Mouse (Mus musculus) heart, postnatal 14 days (tissue): ENCODE results near the gene Crybg3. TPM values are rescaled to one million over a fixed set of nuclear protein-coding genes. Genes with fewer than 3 reads are reported as not detected.

Experiments used
- DNase-seq, 2 experiments: peaks; one replicate each; pipeline ENCODE4 v3.0.0; 2021 to 2022
- intact Hi-C: fragments of 180-260 bp; cut with DNase I; formaldehyde crosslinking; loops from one replicate; pipeline ENCODE4 v1.15.1; 2025
- total RNA-seq, 2 experiments: library from RNA; stranded (reverse); gene quantifications; 2 replicates each; pipeline ENCODE4 v1.2.3; 2021

Crybg3 gene
- total RNA-seq, 2 experiments from 2014 or later, result 64.1 to 67.2 TPM

DNA sequence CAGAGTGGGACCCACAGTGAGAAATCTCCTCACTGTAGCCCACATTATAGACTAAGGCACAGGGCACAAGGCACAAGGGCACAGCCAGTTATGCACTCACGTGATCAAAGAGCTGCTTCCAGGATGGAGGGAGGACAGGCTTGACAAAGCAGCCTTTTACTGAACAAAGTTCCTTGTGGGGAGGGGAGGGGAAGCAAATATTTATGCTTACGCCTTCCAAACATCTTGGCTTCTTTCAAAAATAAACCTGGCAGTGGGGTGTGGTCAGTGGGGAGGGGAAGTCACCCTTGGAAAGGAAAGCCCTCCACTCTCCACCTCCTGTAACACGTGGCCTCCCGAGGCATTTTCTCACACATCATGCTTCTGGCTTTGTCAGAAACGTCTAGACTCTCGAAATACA lies 14.5 kb downstream of the Crybg3 start:
- intact Hi-C loops, result no loop called here
- DNase-seq, result no peak

DNA sequence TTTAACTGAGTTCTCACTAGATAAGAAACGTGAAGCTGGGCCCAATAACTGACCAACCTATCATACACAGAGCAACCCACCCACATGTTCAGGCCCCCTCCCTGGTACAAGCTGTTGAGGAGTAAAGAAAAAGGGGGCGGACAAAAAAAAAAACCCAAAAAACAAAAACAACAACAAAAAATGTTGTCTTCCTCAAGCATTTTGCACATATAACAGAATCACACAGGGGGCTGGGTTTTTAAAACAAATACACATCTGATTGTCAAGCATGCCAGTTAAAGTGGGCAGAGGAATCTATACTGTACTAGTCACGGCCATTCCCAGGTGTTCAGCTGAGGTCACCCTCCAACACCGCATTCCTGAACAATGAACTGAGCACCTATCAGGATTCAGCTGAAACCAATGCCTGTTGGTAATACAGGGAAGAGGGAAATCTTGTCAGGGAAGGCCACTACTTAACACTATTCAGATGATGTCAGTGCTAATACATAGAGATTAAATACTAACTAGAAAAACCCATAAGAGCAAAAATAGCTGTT lies 15.0 kb downstream of the Crybg3 start:
- intact Hi-C loops, result loop anchor here (2.0 kb wide), 1 partner anchor 15 kb away; no protein-coding TSS in a partner anchor
- DNase-seq, result no peak

DNA sequence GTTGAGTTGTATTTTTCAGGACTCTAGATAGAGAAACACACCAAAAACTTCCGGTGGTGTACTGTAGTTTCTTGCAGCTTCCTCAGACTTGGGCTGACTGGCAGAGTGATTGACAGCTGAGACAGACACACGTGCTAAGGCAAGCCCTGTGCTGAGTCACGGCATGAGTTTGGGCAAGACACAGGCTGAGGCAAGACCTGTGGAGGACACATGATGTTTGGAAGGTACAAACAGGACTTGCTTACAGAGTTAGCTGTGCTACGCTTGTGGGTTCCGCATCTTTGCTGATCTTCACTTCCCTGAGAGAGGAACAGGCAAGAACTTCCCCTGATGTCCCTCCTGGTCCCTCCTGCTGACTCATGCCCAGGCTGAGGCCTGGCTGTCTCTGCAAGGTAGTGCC lies 17.3 kb downstream of the Crybg3 start:
- intact Hi-C loops, result no loop called here
- DNase-seq, result no peak

DNA sequence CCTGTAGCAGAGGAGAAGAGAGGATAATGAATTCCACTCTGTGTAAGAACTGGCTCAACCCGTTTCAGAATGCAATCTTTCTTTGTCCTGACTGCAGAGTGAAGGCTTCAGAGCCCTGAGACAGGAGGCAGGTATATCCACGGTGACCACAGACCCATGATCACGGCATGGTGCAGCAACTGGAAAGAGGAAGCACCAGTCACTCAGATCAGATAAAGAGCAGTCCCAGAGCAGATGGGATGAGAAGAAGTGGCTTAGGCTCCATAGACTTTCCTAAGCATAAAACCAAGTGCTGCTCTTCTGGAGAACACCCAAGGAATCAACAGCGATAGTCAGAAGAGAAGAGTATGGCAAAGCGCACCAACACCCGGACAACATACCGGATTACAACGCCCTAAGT lies 21.5 kb downstream of the Crybg3 start:
- intact Hi-C loops, result no loop called here
- DNase-seq, result no peak

DNA sequence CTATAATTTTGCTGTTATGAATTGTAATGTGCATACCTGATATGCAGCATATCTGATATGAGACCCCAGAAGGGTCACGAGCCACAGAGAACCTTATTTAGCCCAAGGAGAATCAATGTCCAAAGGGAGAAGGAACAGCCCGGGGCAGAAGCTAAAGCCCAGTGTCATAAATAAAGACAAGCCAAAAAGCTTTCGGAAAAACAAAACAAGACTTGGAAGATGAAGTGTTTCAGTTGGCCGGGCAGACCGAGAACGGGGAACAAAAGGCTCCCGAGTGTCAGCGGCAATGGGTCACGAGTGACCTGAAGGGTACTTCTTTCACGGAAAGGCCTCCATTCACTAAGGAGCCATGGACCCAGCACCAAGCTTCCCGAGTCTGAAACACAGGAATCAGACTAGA lies 26.8 kb downstream of the Crybg3 start:
- no peak for DNase-seq
- intact Hi-C loops, result no loop called here

DNA sequence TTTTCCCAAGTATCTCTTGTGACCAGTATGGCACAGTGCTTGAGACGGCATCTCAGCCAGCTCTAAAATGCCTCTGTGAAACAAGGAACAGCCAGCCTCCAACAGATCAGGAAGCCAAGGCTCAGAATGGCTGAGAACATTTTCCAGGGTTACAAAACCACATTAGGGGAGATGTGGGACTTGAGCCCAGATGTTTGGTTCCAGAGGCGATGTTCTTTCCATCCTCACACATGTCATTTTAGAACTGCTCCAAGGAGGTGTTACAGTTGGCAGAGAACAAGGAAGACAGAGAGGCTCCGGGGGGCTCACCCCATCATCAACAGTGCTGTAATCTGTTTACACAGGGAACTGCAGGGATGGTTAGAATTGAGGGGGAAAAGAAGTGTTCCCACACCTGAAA lies 28.1 kb downstream of the Crybg3 start:
- intact Hi-C loops, result no loop called here
- DNase-seq, result no peak

DNA sequence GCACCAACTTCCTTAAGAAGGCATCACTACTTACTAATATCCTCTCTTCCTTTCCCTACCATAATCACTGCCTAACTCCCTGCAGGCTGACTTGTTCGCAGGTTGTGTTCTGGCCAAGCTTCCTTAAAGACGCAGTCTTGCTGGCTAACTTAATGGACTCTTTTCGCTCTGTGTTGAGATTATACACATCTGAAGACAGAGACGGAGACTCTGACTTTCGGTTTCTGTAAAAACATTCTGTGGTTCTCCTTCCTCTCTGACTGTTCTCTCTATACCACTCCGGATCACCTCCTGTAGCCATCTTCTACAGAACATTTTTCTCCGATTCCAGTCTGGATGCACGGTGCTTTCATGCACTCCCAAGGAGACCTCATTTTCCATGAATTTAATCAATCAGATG lies 30.0 kb downstream of the Crybg3 start:
- intact Hi-C loops, result loop anchor here (2.0 kb wide), 1 partner anchor 14 kb away; no protein-coding TSS in a partner anchor
- DNase-seq, result no peak

DNA sequence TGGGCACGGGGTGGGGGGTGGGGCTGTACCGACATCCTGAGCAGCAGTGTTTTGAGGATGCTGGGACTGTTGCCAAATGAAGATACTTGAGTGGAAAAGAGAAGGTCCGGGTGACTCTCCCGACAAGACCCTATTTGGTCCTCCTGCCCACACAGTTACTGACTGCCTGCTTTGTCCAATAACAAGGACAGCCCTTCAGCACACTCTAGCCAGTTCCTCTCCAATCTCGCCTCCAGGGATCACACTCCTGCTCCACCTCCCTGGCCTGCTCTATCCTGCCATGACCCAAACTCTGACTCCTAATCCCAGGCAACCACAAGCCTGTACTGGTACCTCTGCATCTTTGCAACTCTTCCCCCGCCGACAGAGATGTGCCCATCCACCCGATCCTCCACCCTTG lies 30.9 kb downstream of the Crybg3 start:
- DNase-seq, result peak in 1 of 2 experiments; percentile 20
- intact Hi-C loops, result loop anchor here (2.0 kb wide), 2 partner anchors 15 to 29 kb away; no protein-coding TSS in a partner anchor

DNA sequence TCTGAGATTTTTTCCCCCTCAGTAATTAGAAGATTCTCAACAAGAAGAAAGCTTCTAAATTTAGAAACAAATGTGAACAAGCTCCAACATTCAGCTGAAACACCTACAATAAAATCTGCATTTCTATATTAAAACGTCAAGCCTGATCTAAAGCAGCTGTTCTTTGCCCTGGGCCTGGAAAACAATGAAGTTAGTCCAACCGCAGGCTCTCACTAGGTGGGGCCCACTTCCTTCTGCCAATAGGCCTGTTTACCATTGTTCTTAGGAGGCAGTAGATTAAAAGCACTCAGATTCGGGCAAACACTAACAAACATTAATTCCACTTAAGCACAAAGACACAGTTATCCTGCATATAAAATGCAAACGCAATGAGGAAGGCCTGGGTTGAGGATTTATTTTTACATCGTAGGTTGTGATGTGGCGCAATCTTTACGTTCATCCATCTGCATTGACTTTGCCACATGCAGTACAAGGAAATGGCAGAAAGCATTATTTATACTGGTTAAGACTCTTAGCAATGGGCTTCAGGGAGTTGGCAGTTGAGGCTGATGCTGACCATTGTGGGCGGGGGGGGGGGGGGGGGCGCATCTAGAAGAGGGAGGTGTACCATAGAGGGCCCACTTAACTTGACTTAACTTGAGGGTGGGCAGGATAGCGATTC lies 32.9 kb downstream of the Crybg3 start:
- intact Hi-C loops, result loop anchor here (2.0 kb wide), 1 partner anchor 31 kb away; no protein-coding TSS in a partner anchor
- peak in 1 of 2 experiments; percentile 31 for DNase-seq

DNA sequence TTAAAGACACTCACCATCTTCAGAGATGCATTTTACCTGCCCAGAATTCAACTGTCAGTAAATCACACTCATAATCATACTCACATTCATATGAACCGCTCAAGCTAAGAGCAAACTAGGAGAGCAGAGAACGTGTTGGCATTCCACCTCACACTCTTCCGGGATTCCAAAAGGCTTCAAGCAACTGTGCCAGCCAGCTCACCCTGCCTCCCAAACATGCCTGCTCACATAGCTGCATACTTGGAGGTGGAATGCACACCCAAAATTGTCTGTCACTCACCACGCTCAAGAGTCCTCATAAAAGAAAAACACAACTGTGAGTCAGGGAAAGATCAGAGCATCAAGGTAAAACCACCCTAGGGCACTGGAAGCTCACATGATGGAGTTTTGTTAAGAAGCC lies 34.3 kb downstream of the Crybg3 start:
- DNase-seq, result peak in 1 of 2 experiments; percentile 55
- intact Hi-C loops, result no loop called here

DNA sequence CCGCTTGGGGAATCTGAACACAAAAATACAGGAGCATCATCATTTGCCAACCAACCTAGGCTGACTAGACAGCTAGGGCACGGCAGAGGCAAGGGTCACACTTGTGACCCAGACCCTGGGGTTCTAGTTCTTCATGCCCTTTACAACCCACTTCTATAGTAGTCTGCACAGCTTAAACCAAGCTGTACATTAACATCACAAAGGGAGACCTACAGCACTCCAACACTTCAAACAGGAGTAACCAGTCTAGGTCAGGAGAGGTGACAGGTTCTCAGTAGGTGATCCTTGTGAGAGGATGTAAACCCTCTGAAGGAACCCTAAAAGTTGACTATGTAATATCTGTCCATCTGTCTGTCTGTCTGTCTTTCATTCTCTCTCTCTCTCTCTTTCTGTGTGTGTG lies 35.1 kb downstream of the Crybg3 start:
- intact Hi-C loops, result no loop called here
- DNase-seq, result no peak

DNA sequence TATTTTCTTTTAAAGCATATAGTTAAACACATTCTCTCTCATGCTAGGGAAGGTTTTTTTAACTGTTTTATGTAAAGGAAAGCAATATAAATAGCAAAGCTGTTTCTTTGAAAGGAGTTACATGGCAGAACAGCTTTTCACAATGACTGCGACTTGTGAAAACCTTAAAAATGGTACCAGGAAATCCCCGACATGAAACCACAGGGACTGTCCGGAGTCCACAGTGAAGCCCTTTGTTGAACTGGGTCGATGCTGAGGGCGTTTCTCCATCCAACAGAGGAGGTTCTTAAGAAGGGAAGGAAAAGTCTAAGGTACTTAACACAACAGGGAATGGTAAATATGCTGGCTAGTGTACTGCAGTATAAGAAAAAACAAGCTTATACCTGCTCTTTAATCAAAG lies 36.8 kb downstream of the Crybg3 start:
- intact Hi-C loops, result no loop called here
- DNase-seq, result no peak

DNA sequence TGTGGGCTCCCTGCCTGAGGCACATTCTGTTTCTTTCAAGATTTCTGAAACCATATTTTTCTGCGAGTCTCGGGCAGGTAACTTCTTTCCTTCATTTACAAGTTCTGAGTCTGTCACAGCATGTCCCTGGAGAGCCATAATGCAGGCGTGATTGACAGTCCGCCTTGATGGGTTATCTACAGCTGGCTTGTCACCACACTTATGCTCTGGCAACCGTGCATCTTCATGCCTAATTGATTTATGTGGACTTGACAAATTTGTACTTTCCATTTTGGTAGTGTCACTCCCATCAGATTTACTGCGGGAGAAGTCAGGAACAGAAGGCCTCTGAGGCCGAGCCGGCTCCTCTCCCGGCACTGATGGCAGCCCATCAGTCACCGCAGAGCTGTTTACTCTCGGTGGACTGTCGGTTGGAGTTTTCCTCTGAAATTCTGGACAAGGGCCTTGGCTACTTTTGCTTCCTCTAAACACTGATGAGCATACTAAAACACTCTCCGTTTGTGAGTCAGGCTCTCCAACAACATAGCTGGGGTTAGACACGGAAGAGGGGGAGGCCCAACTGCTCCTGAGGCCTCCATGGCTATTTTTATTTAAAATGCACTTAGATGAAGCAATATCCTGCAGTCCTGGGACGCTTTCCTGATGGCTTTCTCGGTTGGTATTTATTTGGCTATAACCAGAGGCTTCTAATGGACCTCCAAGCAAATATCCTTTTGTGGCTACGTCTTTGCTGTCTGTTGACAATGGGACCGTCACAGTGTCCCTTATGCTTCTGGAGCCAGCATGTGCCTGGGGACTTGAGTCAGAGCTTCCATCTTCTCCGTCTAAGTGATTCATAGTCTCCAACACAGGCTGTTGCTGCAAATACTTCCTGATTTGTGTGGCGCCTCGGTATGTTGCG lies 41.2 kb downstream of the Crybg3 start:
- intact Hi-C loops, result no loop called here
- DNase-seq, result no peak

DNA sequence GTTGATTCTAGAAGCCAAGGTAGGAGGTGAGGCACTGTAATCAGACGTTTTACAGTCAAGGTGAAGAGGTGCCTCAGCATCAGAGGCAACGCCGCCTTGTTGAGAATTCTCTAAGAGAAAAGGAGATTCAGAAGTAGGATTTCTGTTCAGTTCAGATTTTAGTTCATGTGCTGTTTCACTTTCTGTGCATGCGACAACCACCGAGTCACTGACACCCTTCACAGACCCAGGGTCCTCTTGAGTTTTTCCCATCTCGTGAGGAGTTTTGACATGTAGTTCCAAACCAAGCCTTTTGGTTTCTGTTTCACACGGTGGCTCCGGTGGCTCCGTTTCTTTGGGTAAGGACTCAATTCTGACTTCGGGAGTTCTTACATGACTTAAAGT lies 41.9 kb downstream of the Crybg3 start:
- intact Hi-C loops, result no loop called here

DNA sequence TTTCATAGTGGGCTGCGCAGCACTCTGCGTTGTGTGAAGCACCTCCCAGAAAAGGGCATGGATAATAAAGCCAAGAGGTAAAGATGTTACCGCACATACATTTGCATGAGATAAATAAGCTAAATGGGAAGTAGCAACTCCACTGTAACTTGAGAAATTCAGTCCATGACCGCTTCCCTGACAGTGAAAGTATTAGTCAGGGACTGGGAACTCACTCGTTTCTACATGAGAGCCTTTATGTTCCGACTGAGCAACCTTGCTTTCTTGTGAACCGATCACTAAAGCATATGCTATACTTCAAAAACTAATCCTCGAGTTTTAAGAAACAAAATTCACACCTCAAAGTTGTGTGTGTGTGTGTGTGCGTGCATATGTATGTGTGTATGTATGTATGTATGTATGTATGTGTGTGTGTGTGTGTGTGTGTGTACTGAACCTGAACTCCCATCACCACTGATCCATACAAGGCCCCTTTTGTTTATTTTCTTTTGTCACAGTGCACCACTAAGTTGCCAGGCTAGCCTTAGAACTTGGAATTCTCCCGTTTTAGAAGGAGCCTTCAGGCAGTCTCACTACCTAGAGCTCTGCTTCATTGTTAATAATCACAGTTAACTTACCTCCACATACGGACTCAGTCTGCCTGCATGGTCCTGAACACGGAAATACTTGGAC lies 47.2 kb downstream of the Crybg3 start:
- intact Hi-C loops, result no loop called here
- no peak for DNase-seq

More for the DNA sequence above, 41.9 kb downstream of the Crybg3 start:
- no peak for DNase-seq

DNA sequence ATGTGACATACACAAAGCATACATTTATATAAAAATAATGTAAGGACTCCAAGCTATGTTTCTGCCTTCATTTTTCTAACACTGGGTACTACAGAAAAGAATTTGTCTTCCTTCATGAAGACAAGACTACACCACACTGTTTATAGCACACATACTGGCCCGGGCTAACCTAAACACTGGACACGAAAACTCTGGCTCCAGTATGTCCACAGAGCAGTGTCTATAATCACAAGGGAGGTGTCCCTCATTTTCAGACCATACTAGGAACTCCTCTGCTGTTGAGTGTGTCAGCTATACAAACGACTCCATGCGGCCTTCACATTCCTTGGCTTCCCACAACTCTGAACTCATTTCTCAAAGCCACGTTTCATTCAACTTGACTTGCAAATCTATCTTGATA lies 49.3 kb downstream of the Crybg3 start:
- DNase-seq, result no peak
- intact Hi-C loops, result no loop called here

DNA sequence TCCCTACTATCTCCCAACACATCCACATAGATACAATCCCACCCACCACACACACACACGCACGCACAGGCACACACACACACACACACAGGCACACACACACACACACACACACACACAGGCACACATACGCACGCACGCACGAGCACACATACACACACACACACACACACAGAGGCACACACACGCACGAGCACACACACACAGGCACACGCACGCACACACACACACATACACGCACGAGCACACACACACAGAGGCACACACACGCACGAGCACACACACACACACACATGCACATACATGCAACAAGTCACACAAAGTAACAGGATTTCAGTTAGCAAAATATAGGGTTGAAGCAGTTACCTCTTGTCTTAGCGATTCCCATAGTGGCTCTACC lies 51.1 kb downstream of the Crybg3 start:
- no peak for DNase-seq
- intact Hi-C loops, result no loop called here

DNA sequence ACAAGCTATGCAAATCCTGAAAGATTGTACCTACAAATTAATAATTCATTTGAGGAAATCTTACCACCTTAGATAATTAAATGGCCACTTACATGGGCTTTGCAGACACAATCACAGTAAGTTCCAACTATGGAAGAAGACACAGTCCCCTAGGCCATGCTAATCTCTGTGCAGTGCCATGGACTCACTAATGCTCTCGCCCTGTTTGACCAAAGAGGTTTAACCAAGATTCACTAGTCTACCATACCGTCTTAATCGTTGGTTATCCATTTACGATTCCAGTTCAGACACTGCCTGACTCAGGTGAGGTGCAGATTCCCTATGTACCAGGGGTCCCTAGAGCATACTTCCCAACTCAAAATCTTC lies 52.2 kb downstream of the Crybg3 start:
- no peak for DNase-seq
- intact Hi-C loops, result no loop called here

DNA sequence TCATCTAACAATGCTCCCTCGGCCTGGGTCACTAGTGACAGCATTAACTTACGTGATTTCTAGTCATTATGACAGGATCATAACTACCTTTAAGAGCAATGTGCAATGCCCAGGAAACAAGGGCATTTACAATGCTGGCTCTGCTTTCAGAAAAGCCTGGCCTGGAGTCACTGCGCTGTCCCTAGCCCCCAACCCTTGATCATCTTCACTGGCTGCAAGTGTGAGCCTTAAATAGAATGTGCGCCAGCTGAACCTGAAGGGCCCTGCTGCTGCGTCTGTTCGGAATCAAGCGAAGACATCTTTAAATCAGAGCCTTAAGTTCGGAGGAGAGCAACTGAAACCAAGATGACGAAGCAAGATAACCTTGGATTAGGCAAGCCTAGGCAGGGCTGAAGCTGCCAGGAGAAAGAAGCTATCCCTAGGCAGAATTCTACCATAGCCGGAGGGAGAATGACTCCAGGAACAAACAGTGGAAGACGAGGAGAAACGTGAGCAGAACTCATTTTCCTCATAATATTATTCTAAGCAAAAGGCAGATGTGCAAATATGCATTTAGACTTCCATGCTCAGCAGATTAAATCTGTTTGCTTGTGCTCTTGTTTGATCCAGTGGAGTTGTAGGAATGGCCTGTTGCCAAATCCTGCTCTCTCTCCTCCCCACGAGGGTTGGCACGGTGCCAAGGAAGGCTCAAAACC lies 52.7 kb downstream of the Crybg3 start:
- intact Hi-C loops, result no loop called here
- DNase-seq, result peak; percentile 53 to 61

DNA sequence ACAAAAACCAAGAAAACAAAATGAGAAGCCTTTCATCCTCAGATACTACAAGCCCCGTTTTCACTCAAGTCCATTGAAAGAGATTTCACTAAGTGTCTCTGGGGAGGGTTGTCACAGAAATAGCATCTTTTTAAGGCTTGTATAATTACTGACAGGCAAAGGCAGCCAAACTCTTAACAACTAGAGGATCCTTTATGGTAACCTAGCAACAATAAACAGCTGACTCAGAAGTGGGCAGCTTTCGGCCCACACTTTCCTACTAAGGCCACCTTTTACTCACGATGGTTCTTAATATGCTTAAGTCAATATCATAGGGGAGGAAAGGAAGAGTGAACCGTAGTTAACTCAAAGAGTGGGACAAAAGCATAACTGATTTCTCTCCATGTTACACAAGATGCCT lies 53.3 kb downstream of the Crybg3 start:
- intact Hi-C loops, result no loop called here
- DNase-seq, result no peak
